Mouse (Mus musculus): Measurements from ENCODE around the gene Ptafr. TPM values are rescaled to one million over a fixed set of nuclear protein-coding genes. Genes with fewer than 3 reads are reported as not detected.

Ptafr gene
- polyA plus RNA-seq, 1 experiment from 2014 or later = 1.0 TPM

DNA sequence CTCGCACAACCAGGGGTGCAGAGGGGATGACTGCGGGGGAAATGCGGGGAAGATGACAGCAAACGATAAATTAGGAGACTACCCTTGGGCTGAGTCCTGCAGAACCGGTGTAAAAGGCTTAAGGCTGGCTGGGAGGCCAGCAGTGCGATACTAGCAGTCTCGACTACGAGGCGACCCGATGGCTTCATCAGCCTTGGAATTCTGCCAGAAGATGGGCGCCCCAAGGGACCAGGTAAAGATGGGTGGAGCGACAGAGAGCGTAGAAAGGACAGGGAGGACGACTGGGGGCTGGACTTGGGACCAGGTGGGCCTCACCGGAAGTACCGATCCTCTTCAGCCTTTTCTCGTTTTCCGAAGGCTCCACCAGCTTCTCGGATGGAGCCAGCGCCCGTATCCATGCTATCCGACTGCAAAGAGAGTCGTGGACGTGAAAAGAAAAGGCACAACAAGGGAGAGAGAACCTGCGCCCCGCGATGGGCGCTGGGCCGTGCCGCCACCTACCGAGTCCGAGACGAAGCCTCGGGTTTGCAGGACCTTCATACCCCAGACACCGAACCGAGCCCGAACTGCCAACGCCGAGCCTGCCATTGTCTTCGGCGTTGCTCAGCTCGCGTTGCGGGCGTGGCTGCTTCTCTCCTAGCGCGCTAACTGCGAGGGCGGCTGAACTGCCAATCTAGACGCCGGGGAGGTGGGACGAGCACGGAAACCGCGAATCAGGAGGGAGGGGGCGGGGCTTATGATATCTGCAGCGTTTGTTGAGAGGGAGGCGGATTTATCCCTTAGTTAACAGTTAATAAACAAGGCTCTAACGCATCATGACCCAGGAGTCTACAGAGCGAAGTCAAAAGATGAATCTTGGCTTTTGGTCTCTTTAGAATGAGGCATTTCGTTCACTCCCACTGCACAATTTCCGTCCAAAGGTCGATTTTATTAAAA is 30.6 kb upstream of the Ptafr start, which contains the start of gene Atpif1:
Gene Atpif1 (minus strand): TSS at position 679 of the 936 bp plus-strand sequence.
- TF ChIP-seq EP300 (IDR thresholded peaks at IDR 0.05; ENCODE audit: low read depth) (peak; percentile 34), CTCF (IDR thresholded peaks at IDR 0.05; ENCODE audit: low read depth) (no peak)
- DNase-seq = peak; percentile 97
- Histone ChIP-seq H3K9me3 (ENCODE audit: low read length) (no peaks in the 10 kb centered on the region), H3K4me2 (ENCODE audit: low read depth, low read length) (peak within 1 kb of the TSS; percentile 77), H3K27me3 (ENCODE audit: insufficient read depth, low read length) (no peaks in the 10 kb centered on the region), H3K27ac (ENCODE audit: low read depth) (peak within 1 kb of the TSS; percentile 94), H3K36me3 (replicated peaks; ENCODE audit: insufficient read depth, low read length) (peaks cover 15% of the 10 kb centered on the region), H3K9ac (replicated peaks) (peak within 1 kb of the TSS; percentile 79), H3K4me3 (ENCODE audit: low read depth, low read length) (peak within 1 kb of the TSS; percentile 69), H3K4me1 (ENCODE audit: insufficient read depth) (peaks cover 41% of the 10 kb centered on the region; the same call in 1 of the 2 replicates)
- peak; percentile 77 for ATAC-seq
- WGBS (ENCODE audit: insufficient replicate concordance) = under 1% methylated on average over 63 of the region's 63 CpGs

DNA sequence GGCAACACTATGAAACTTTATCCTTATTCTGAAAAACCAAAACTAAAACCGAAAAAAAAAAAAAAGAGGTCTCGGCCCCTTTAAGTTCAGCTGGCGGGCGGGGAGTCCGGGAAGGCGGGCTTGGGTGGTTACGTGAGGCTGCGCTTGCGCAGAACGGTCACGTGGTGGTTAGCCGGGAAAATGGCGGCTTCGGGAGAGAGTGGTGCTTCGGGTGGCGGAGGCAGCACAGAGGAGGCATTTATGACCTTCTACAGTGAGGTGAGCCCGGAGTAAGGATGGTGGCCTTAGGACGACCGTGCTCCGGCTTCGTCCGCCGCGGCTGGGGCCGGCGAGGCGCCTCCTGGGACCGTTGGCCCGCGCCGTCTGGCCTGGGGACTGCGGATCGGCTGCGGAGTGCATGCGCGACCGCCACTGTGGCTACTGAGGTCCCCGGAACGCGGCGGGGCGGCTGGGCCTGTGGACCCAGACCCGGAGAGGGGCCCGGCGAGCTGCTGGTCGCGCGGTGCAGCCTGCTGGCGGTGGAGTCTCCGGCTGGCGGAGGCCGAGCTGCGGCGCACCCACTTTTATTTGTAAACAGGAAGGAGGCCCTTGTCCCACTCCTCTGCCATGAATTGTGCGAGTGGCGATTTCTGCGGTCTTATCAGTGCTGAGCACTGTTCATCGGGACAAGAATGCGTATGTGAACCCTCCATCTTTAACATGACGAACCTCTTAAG is 28.3 kb upstream of the Ptafr start, which contains the start of gene Dnajc8:
Gene Dnajc8 (plus strand): TSS at position 145 of the 716 bp plus-strand sequence.
- no peak for TF ChIP-seq CTCF (IDR thresholded peaks at IDR 0.05; ENCODE audit: low read depth)
- peak; percentile 47; the same call in 1 of the 2 replicates for TF ChIP-seq EP300 (IDR thresholded peaks at IDR 0.05; ENCODE audit: low read depth)
- no peaks in the 10 kb centered on the region for H3K9me3 ChIP-seq (ENCODE audit: low read length)
- H3K27ac ChIP-seq (ENCODE audit: low read depth) = peak within 1 kb of the TSS; percentile 94
- peak within 1 kb of the TSS; percentile 96 for H3K9ac ChIP-seq (replicated peaks)
- under 1% methylated on average over 60 of the region's 60 CpGs for WGBS (ENCODE audit: insufficient replicate concordance)
- peak within 1 kb of the TSS; percentile 94 for H3K4me3 ChIP-seq (ENCODE audit: low read depth, low read length)
- peaks cover 21% of the 10 kb centered on the region for H3K36me3 ChIP-seq (replicated peaks; ENCODE audit: insufficient read depth, low read length)
- DNase-seq = peak; percentile 97
- H3K27me3 ChIP-seq (ENCODE audit: insufficient read depth, low read length) = no peaks in the 10 kb centered on the region
- peak; percentile 68 for ATAC-seq
- H3K4me1 ChIP-seq (ENCODE audit: insufficient read depth) = peaks cover 30% of the 10 kb centered on the region; the same call in 1 of the 2 replicates
- peak within 1 kb of the TSS; percentile 77 for H3K4me2 ChIP-seq (ENCODE audit: low read depth, low read length)

DNA sequence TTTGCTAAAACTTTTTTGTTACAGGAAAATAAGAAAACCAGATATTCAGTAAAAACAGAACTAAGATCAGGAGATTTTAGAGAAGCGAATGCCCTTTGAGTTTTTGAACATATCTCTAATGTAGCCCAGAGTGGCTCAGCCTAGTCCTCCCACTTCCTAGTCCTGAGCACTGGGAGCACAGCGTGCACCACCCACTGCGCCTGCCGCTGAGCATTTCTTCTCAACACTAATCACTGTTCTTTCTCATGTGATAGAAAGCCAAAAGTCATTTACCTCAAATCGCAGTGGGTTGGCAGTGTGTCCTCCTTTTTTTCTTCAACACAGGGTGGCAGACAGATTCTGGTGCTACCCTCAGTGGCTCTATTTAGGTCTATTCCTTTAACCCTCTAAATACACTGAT is 24.4 kb upstream of the Ptafr start:
- peaks cover 58% of the 10 kb centered on the region for H3K36me3 ChIP-seq (replicated peaks; ENCODE audit: insufficient read depth, low read length)
- ATAC-seq = no peak
- no peak overlapping the region for H3K9ac ChIP-seq (replicated peaks)
- H3K4me3 ChIP-seq (ENCODE audit: low read depth, low read length) = no peak overlapping the region
- H3K27ac ChIP-seq (ENCODE audit: low read depth) = no peak overlapping the region
- H3K9me3 ChIP-seq (ENCODE audit: low read length) = no peaks in the 10 kb centered on the region
- TF ChIP-seq EP300 (IDR thresholded peaks at IDR 0.05; ENCODE audit: low read depth) (no peak), CTCF (IDR thresholded peaks at IDR 0.05; ENCODE audit: low read depth) (no peak)
- peaks cover 15% of the 10 kb centered on the region; the same call in 1 of the 2 replicates for H3K4me1 ChIP-seq (ENCODE audit: insufficient read depth)
- H3K4me2 ChIP-seq (ENCODE audit: low read depth, low read length) = no peak overlapping the region
- WGBS (ENCODE audit: insufficient replicate concordance) = 91% methylated on average over 5 of the region's 5 CpGs
- DNase-seq = no peak
- no peaks in the 10 kb centered on the region for H3K27me3 ChIP-seq (ENCODE audit: insufficient read depth, low read length)

DNA sequence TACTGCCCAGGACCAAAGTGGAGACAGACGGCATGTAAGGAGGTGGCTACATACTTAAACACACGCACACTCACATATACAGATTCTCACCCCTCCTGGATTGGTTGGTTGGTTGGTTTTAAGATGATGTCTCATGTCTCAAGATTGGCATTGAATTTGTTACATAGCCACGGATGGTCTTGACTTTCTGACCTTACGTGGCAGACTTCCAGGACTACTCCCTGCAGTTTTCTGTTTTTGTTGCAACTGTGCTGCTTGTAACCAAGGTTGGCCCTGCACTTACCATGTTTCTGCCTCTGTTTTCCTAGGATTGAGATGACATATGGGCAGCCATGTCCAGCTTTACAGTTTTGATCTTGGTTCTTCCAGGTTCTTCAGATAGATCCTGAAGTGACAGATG is 22.5 kb upstream of the Ptafr start:
- Histone ChIP-seq H3K4me2 (ENCODE audit: low read depth, low read length) (no peak overlapping the region), H3K27me3 (ENCODE audit: insufficient read depth, low read length) (no peaks in the 10 kb centered on the region), H3K36me3 (replicated peaks; ENCODE audit: insufficient read depth, low read length) (peaks cover 74% of the 10 kb centered on the region), H3K4me3 (ENCODE audit: low read depth, low read length) (no peak overlapping the region), H3K4me1 (ENCODE audit: insufficient read depth) (peaks cover 9% of the 10 kb centered on the region; the same call in 1 of the 2 replicates), H3K9me3 (ENCODE audit: low read length) (no peaks in the 10 kb centered on the region), H3K9ac (replicated peaks) (no peak overlapping the region), H3K27ac (ENCODE audit: low read depth) (0 out of 2 replicates have a peak overlapping the region, but pooled peaks have one; percentile 0)
- DNase-seq (no peak), ATAC-seq (no peak)
- 90% methylated on average over 4 of the region's 4 CpGs for WGBS (ENCODE audit: insufficient replicate concordance)
- no peak for TF ChIP-seq CTCF (IDR thresholded peaks at IDR 0.05; ENCODE audit: low read depth)
- no peak for TF ChIP-seq EP300 (IDR thresholded peaks at IDR 0.05; ENCODE audit: low read depth)

DNA sequence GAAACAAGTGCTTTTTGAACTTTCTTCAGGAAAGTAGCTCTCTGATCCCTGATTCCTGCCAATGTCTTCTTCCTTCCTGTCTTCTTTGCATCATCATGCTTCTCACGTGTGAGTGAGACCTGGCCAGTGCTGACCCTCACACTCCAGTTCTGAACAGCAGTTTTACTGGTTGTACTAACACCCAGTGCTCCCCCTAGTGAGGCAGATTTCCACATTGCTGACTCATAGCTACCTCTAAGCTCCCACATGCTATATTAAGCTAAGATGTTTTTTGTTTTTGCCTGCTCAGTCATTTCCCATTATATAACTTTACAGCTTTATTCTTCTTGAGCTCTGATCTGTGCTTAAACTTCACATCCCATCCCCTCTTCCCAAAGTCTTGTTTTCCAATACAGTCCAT is 21.1 kb upstream of the Ptafr start:
- WGBS (ENCODE audit: insufficient replicate concordance) = 36% methylated on average over 1 of the region's 1 CpGs

DNA sequence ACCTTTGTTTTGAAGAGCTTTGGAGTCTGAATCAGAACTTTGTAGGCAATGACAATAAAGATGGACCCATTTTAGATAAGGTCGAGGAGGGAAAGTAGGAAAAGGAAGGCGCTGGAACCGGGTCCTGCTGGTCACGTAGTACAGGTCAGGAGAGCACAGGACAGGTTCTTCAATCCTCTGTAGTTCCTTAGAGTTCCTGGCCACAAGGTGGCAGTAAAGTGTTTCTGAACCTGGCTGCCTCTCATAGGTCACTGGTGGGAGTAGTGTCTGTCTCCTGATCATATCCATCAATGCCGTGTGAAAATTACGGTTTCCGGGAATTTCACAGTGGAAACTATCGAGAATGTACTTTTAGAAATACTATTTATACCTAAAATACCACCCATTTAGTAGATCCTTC is 18.0 kb upstream of the Ptafr start:
- H3K27ac ChIP-seq (ENCODE audit: low read depth) = no peak overlapping the region
- DNase-seq (peak; percentile 76), ATAC-seq (peak; percentile 73)
- 35% methylated on average over 8 of the region's 8 CpGs for WGBS (ENCODE audit: insufficient replicate concordance)
- no peaks in the 10 kb centered on the region for H3K27me3 ChIP-seq (ENCODE audit: insufficient read depth, low read length)
- H3K4me3 ChIP-seq (ENCODE audit: low read depth, low read length) = no peak overlapping the region
- no peak overlapping the region for H3K9ac ChIP-seq (replicated peaks)
- no peaks in the 10 kb centered on the region for H3K9me3 ChIP-seq (ENCODE audit: low read length)
- TF ChIP-seq CTCF (IDR thresholded peaks at IDR 0.05; ENCODE audit: low read depth) = peak; percentile 90
- TF ChIP-seq EP300 (IDR thresholded peaks at IDR 0.05; ENCODE audit: low read depth) = no peak
- no peaks in the 10 kb centered on the region for H3K4me1 ChIP-seq (ENCODE audit: insufficient read depth)
- no peak overlapping the region for H3K4me2 ChIP-seq (ENCODE audit: low read depth, low read length)
- H3K36me3 ChIP-seq (replicated peaks; ENCODE audit: insufficient read depth, low read length) = peaks cover 84% of the 10 kb centered on the region

More for the DNA sequence above, 21.1 kb upstream of the Ptafr start:
- no peak for TF ChIP-seq EP300 (IDR thresholded peaks at IDR 0.05; ENCODE audit: low read depth)
- peak; percentile 32 for TF ChIP-seq CTCF (IDR thresholded peaks at IDR 0.05; ENCODE audit: low read depth)
- ATAC-seq (no peak), DNase-seq (no peak)
- peaks cover 83% of the 10 kb centered on the region for H3K36me3 ChIP-seq (replicated peaks; ENCODE audit: insufficient read depth, low read length)
- H3K4me2 ChIP-seq (ENCODE audit: low read depth, low read length) = no peak overlapping the region
- no peaks in the 10 kb centered on the region for H3K27me3 ChIP-seq (ENCODE audit: insufficient read depth, low read length)
- no peaks in the 10 kb centered on the region for H3K9me3 ChIP-seq (ENCODE audit: low read length)
- no peaks in the 10 kb centered on the region for H3K4me1 ChIP-seq (ENCODE audit: insufficient read depth)
- no peak overlapping the region for H3K27ac ChIP-seq (ENCODE audit: low read depth)
- no peak overlapping the region for H3K9ac ChIP-seq (replicated peaks)
- H3K4me3 ChIP-seq (ENCODE audit: low read depth, low read length) = no peak overlapping the region
